Mouse (Mus musculus): ENCODE results near the gene Slc25a28. TPM values are rescaled to one million over a fixed set of nuclear protein-coding genes. Genes with fewer than 3 reads are reported as not detected.

Gene Slc25a28
- 10 to 100 TPM; 24.6 to 34.9 TPM for polyA plus RNA-seq (2017; shearing (Covaris generic))

DNA sequence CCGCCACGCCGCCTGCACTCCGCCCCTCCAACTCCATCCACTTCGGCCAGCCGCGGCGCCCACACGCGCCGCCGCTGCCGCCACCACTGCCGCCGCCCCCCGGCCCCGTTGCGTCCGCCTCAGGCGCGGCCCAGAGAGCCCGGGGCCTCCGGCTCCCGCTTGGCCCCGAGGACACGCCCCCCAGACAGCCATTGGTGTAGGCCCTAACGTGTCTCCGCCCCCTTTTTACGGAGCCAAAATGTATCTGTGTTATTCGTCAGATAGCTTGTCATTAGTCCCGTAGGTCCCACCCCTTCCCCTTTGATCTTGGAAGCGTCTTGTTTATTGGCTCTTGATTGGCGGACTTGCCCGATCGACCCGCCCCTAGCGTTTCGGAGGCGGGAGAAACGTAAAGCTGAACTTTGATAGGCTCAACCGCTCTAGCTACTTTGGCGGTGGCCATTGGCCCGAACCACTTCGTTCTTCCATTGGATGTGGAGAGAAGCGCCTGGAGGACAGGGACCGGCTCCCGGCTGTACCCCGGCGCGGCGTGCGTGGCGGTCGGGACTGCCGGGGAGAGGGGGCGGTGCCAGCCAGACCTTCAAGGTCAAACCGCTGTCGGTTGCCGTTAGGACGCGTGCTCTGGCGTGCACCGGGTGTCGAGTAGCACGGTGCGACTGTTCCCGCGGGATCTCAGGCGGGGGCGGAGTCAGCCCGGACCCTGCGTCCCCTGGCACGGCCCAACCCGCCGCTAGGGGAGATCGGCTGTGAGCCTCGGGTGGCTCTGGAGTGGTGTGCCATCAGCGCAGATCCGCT lies at the start of gene Slc25a28:
Slc25a28 (minus strand) TSS at position 152 of the 795 bp plus-strand sequence.

DNA sequence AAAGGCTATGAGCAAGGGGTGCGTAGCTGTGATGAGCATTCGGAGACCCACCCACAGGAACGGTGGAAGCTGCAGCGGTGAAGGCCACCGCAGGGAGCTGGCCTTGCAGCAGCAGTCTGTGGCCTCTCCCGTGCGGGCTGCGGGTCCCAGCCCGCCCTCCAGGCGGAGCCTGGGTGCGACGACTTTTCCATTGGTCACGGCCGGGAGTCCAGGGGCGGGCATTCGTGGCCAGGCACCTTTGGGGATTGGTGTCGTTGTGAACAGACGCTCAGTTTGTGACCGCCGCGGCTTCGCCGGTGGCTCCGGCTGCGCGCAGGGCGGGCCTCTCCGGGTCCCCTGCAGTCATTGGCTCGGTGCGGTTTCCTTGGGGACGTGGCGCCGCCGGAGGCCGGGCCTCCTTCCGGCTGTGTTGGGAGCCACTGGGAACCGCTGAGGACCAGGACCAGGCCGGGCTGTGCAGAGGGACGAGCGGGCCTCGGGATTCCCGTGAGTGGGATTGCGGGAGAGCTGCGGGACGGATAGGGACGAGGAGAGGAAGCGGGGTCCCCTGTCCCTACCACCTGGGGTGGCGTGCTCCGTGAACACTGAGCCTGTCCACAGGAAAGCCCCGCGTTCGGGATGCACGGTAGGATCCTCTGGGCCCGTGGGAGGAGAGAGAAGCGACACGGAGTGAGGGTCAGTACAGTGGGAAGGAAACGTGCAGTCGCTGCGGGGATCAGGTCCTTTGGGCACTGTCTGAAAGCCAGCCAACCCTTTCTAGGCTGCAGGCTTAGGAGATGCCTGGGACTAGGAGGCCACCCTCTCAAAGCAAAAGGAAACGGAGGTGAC lies 15.0 kb upstream of the Slc25a28 start, which contains the start of gene Entpd7:
Entpd7 (plus strand) TSS at position 254 of the 828 bp plus-strand sequence.

Other genes with a start within 250 kb of the Slc25a28 start
- gene Cnnm1, start 234.4 kb downstream of the Slc25a28 start, polyA plus RNA-seq (2017; shearing (Covaris generic)), result not detected
- gene Got1, start 150.3 kb downstream of the Slc25a28 start, polyA plus RNA-seq (2017; shearing (Covaris generic)), result 10 to 100 TPM; 49.2 to 49.9 TPM
- gene Nkx2-3, start 62.6 kb downstream of the Slc25a28 start, polyA plus RNA-seq (2017; shearing (Covaris generic)), result not detected
- gene Entpd7, start 14.8 kb upstream of the Slc25a28 start, polyA plus RNA-seq (2017; shearing (Covaris generic)), result 1 to 10 TPM; 1.3 to 4.8 TPM
- gene Cutc, start 78.1 kb upstream of the Slc25a28 start, polyA plus RNA-seq (2017; shearing (Covaris generic)), result 10 to 100 TPM; 11.1 to 14.6 TPM
- gene Cox15, start 78.1 kb upstream of the Slc25a28 start, polyA plus RNA-seq (2017; shearing (Covaris generic)), result 10 to 100 TPM; 22.0 to 23.5 TPM
- under 1 TPM; 0.06 to 0.53 TPM for gene Abcc2, start 107.3 kb upstream of the Slc25a28 start, polyA plus RNA-seq (2017; shearing (Covaris generic))